Mouse (Mus musculus) erythroblast, embryonic 14.5 days (primary cell): Measurements from ENCODE around the gene Tmem169.

Experiments used
- GATA1 ChIP-seq: IDR thresholded peaks from 2 replicates; pipeline ENCODE4 v1.6.1; 2012; ENCODE audit warnings: low read length, inconsistent platforms, mixed read lengths
- TAL1 ChIP-seq: IDR thresholded peaks from 3 replicates; pipeline ENCODE4 v1.6.1; 2012; ENCODE audit warnings: low read length, inconsistent platforms, mixed read lengths

- TF ChIP-seq TAL1: no peak
- TF ChIP-seq GATA1: no peak
Observed at GRCm38 (mm10) chr1:72347873-72348272, 63.7 kb downstream of the Tmem169 start.
